10 mouse cellular contexts compared by ENCODE assay signal in genomic region chr17:33938783-33939182, GRCm38 (mm10). TPM values are rescaled to one million over a fixed set of nuclear protein-coding genes. Genes with fewer than 3 reads are reported as not detected.
A peak's percentile ranks its signal among the peaks of the same experiment; 100 is the strongest.
DNase-seq lines count a peak whose midpoint lies in the region; ATAC-seq and TF ChIP-seq lines count a peak whose summit lies in the region.
"Had no signal": no experiment of that assay in that cellular context is flagged by ENCODE, and none has a peak within 500 bp of the region (broad histone marks: within the 10 kb centered on the region; RNA-seq: fewer than 3 reads in every experiment).

No protein-coding gene starts in this region.

- no peak for TF ChIP-seq CTCF in gastrocnemius, adult 2 months (IDR thresholded peaks at IDR 0.05)

- peaks cover 34% of the 10 kb centered on the region for H3K36me3 ChIP-seq in kidney, embryonic 14.5 days (ENCODE audit: control insufficient read depth, insufficient read depth, low read length)
- peaks cover 50% of the 10 kb centered on the region for H3K36me3 ChIP-seq in hindbrain, embryonic 14.5 days (replicated peaks; ENCODE audit: control insufficient read depth, insufficient read depth)
- H3K36me3 ChIP-seq in midbrain, embryonic 13.5 days = peaks cover 60% of the 10 kb centered on the region

- no peak for ATAC-seq in kidney, embryonic 14.5 days (ENCODE audit: low FRiP score, low TSS enrichment)
- no peak for ATAC-seq in hindbrain, embryonic 14.5 days (ENCODE audit: low FRiP score)
- ATAC-seq in midbrain, embryonic 13.5 days = no peak

- peaks cover 15% of the 10 kb centered on the region for H3K4me1 ChIP-seq in kidney, embryonic 14.5 days (ENCODE audit: control insufficient read depth, insufficient read depth, low read length)
- peaks cover 16% of the 10 kb centered on the region for H3K4me1 ChIP-seq in hindbrain, embryonic 14.5 days (replicated peaks; ENCODE audit: control insufficient read depth, insufficient read depth, low read length)
- H3K4me1 ChIP-seq in midbrain, embryonic 13.5 days (replicated peaks) = peaks cover 26% of the 10 kb centered on the region

- H3K4me3 ChIP-seq in kidney, embryonic 14.5 days (ENCODE audit: low read length) = peak overlapping the region; percentile 79; the same call in 1 of the 2 replicates
- H3K4me3 ChIP-seq in hindbrain, embryonic 14.5 days (replicated peaks; ENCODE audit: low read length) = no peak overlapping the region
- peak overlapping the region; percentile 88; the same call in 1 of the 2 replicates for H3K4me3 ChIP-seq in midbrain, embryonic 13.5 days (replicated peaks)
- no peak overlapping the region for H3K4me3 ChIP-seq in gastrocnemius, adult 2 months

- no peaks in the 10 kb centered on the region for H3K9me3 ChIP-seq in kidney, embryonic 14.5 days (ENCODE audit: control insufficient read depth, low read length)
- no peaks in the 10 kb centered on the region for H3K9me3 ChIP-seq in hindbrain, embryonic 14.5 days (ENCODE audit: control insufficient read depth, low read length)
- no peaks in the 10 kb centered on the region for H3K9me3 ChIP-seq in midbrain, embryonic 13.5 days

- 0 out of 2 replicates have a peak overlapping the region, but pooled peaks have one; percentile 2 for H3K9ac ChIP-seq in kidney, embryonic 14.5 days (ENCODE audit: low read depth, low read length)
- H3K9ac ChIP-seq in hindbrain, embryonic 14.5 days = no peak overlapping the region
- 0 out of 2 replicates have a peak overlapping the region, but pooled peaks have one; percentile 85 for H3K9ac ChIP-seq in midbrain, embryonic 13.5 days (replicated peaks)

- H3K4me2 ChIP-seq in kidney, embryonic 14.5 days (replicated peaks; ENCODE audit: low read depth, low read length) = peak overlapping the region; percentile 80; the same call in 1 of the 2 replicates
- 0 out of 2 replicates have a peak overlapping the region, but pooled peaks have one; percentile 84 for H3K4me2 ChIP-seq in hindbrain, embryonic 14.5 days (replicated peaks)
- H3K4me2 ChIP-seq in midbrain, embryonic 13.5 days (replicated peaks) = peak overlapping the region; percentile 99

- no peak overlapping the region for H3K27ac ChIP-seq in kidney, embryonic 14.5 days (ENCODE audit: low read depth, low read length)
- H3K27ac ChIP-seq in hindbrain, embryonic 14.5 days = no peak overlapping the region
- no peak overlapping the region for H3K27ac ChIP-seq in midbrain, embryonic 13.5 days
- H3K27ac ChIP-seq in gastrocnemius, adult 2 months = no peak overlapping the region

- DNase-seq in kidney, adult 11 months = no peak
- DNase-seq in ZHBTc4 (ENCODE audit: low read depth, low spot score) = peak; percentile 62
- no peak for DNase-seq in hindbrain, embryonic 14.5 days (ENCODE audit: low spot score)
- DNase-seq in gastrocnemius, adult 2 months = no peak
- no peak for DNase-seq in gastrocnemius, adult 18-20 months (ENCODE audit: low spot score)
- DNase-seq in left cerebral cortex, postnatal 14 days (ENCODE audit: low spot score in 2 of 2) = no peak
- DNase-seq: gastrocnemius, postnatal 14 days; kidney, postnatal 25 days had no signal

- intact Hi-C loops in gastrocnemius, adult 2 months (cut with DNase I) = no loop called here
- intact Hi-C loops in left cerebral cortex, postnatal 14 days (cut with DNase I) = no loop called here

- 77% methylated on average over 11 of the region's 11 CpGs for WGBS in kidney, embryonic 14.5 days
- WGBS in hindbrain, embryonic 14.5 days = 83% methylated on average over 11 of the region's 11 CpGs
- WGBS in midbrain, embryonic 13.5 days = 86% methylated on average over 11 of the region's 11 CpGs

- no peaks in the 10 kb centered on the region for H3K27me3 ChIP-seq in kidney, embryonic 14.5 days (ENCODE audit: control insufficient read depth, insufficient read depth, low read length)
- H3K27me3 ChIP-seq in hindbrain, embryonic 14.5 days (ENCODE audit: control insufficient read depth, insufficient read depth, low read length) = no peaks in the 10 kb centered on the region
- no peaks in the 10 kb centered on the region for H3K27me3 ChIP-seq in midbrain, embryonic 13.5 days

RNA-seq across cellular contexts. Expression of gene Pfdn6, which starts 1.4 kb away (rescaled TPM):
- 169 and 211 TPM in 2 replicates for polyA plus RNA-seq in kidney, embryonic 14.5 days (2014; fragmentation: Nextera tagmentation; extraction: Ambion mirVana)
- polyA plus RNA-seq in hindbrain, embryonic 14.5 days (2014; fragmentation: Nextera tagmentation; extraction: Ambion mirVana) = 157 and 161 TPM in 2 replicates
- polyA plus RNA-seq in midbrain, embryonic 13.5 days (2015; fragmentation: Nextera tagmentation; extraction: Ambion mirVana) = 193 and 195 TPM in 2 replicates
- 10 to 100 TPM; 51.2 to 67.6 TPM for total RNA-seq in gastrocnemius, adult 2 months (2021)
- 10 to 100 TPM; 64.8 to 68.8 TPM for total RNA-seq in gastrocnemius, adult 18-20 months (2021)
- 10 to 100 TPM; 88.3 to 99.4 TPM for total RNA-seq in left cerebral cortex, postnatal 14 days (2021)

RNA-seq across cellular contexts. Expression of gene Wdr46, which starts 1.7 kb away (rescaled TPM):
- 26.5 and 37.8 TPM in 2 replicates for polyA plus RNA-seq in kidney, embryonic 14.5 days (2014; fragmentation: Nextera tagmentation; extraction: Ambion mirVana)
- 15.6 and 19.5 TPM in 2 replicates for polyA plus RNA-seq in hindbrain, embryonic 14.5 days (2014; fragmentation: Nextera tagmentation; extraction: Ambion mirVana)
- 24.4 and 25.7 TPM in 2 replicates for polyA plus RNA-seq in midbrain, embryonic 13.5 days (2015; fragmentation: Nextera tagmentation; extraction: Ambion mirVana)
- 1 to 10 TPM; 8.6 to 8.8 TPM for total RNA-seq in gastrocnemius, adult 2 months (2021)
- 1 to 10 TPM; 8.7 to 8.8 TPM for total RNA-seq in gastrocnemius, adult 18-20 months (2021)
- 10 to 100 TPM; 14.1 to 17.2 TPM for total RNA-seq in left cerebral cortex, postnatal 14 days (2021)

RNA-seq across cellular contexts. Expression of gene Rgl2, which starts 9.4 kb away (rescaled TPM):
- 26.3 and 28.2 TPM in 2 replicates for polyA plus RNA-seq in kidney, embryonic 14.5 days (2014; fragmentation: Nextera tagmentation; extraction: Ambion mirVana)
- 47.7 and 49.2 TPM in 2 replicates for polyA plus RNA-seq in hindbrain, embryonic 14.5 days (2014; fragmentation: Nextera tagmentation; extraction: Ambion mirVana)
- polyA plus RNA-seq in midbrain, embryonic 13.5 days (2015; fragmentation: Nextera tagmentation; extraction: Ambion mirVana) = 49.8 and 56.9 TPM in 2 replicates
- total RNA-seq in gastrocnemius, adult 2 months (2021) = 10 to 100 TPM; 31.4 to 34.0 TPM
- 10 to 100 TPM; 26.4 to 31.9 TPM for total RNA-seq in gastrocnemius, adult 18-20 months (2021)
- total RNA-seq in left cerebral cortex, postnatal 14 days (2021) = 10 to 100 TPM; 65.1 to 68.3 TPM

RNA-seq across cellular contexts. Expression of gene B3galt4, which starts 12.5 kb away (rescaled TPM):
- polyA plus RNA-seq in kidney, embryonic 14.5 days (2014; fragmentation: Nextera tagmentation; extraction: Ambion mirVana) = 2.8 and 3.3 TPM in 2 replicates
- 7.8 and 9.2 TPM in 2 replicates for polyA plus RNA-seq in hindbrain, embryonic 14.5 days (2014; fragmentation: Nextera tagmentation; extraction: Ambion mirVana)
- 12.4 and 13.6 TPM in 2 replicates for polyA plus RNA-seq in midbrain, embryonic 13.5 days (2015; fragmentation: Nextera tagmentation; extraction: Ambion mirVana)
- 1 to 10 TPM; 1.3 to 1.4 TPM for total RNA-seq in gastrocnemius, adult 2 months (2021)
- total RNA-seq in gastrocnemius, adult 18-20 months (2021) = 1 to 10 TPM; 1.5 to 1.7 TPM
- 1 to 10 TPM; 5.6 to 8.1 TPM for total RNA-seq in left cerebral cortex, postnatal 14 days (2021)

RNA-seq across cellular contexts. Expression of gene Vps52, which starts 16.8 kb away (rescaled TPM):
- polyA plus RNA-seq in kidney, embryonic 14.5 days (2014; fragmentation: Nextera tagmentation; extraction: Ambion mirVana) = 24.9 and 40.8 TPM in 2 replicates
- polyA plus RNA-seq in hindbrain, embryonic 14.5 days (2014; fragmentation: Nextera tagmentation; extraction: Ambion mirVana) = 56.0 and 56.6 TPM in 2 replicates
- 66.4 and 69.8 TPM in 2 replicates for polyA plus RNA-seq in midbrain, embryonic 13.5 days (2015; fragmentation: Nextera tagmentation; extraction: Ambion mirVana)
- 10 to 100 TPM; 31.7 to 33.4 TPM for total RNA-seq in gastrocnemius, adult 2 months (2021)
- 10 to 100 TPM; 29.6 to 33.5 TPM for total RNA-seq in gastrocnemius, adult 18-20 months (2021)
- total RNA-seq in left cerebral cortex, postnatal 14 days (2021) = 10 to 100 TPM; 80.3 to 83.6 TPM

Comparison
In these comparisons a context has a peak if more than half of its experiments do, and no peak if none do; other contexts are left out.
1. H3K4me3 ChIP-seq: peak in kidney, embryonic 14.5 days (single experiment) and midbrain, embryonic 13.5 days (single experiment); none in hindbrain, embryonic 14.5 days (single experiment) and gastrocnemius, adult 2 months (single experiment).
2. Peak in every context shown above with its lines, with median percentiles within 50 percentile points of each other: H3K4me2 ChIP-seq.